Mouse (Mus musculus) lung, adult 2 months (tissue): ENCODE data around the gene Chrdl2. TPM values are rescaled to one million over a fixed set of nuclear protein-coding genes. Genes with fewer than 3 reads are reported as not detected.

ENCODE experiments used
- DNase-seq: peaks from one replicate; pipeline ENCODE4 v3.0.0; 2022
- H3K4me1 ChIP-seq: fragments of 200-500 bp; 2 replicates; pipeline ENCODE4 v1.6.1; 2011; ENCODE audit warnings: low read length; ENCODE audit not compliant: control insufficient read depth, insufficient read depth
- H3K4me3 ChIP-seq: fragments of 200-500 bp; replicated peaks from 2 replicates; pipeline ENCODE3; 2011; ENCODE audit warnings: low read depth, mild to moderate bottlenecking, control low read depth, low read length; ENCODE audit errors: extremely low read depth
- CTCF ChIP-seq: fragments of 200-500 bp; IDR thresholded peaks from 2 replicates; pipeline ENCODE4 v1.5.1; 2011; ENCODE audit warnings: mild to moderate bottlenecking, low read length, control low read depth; ENCODE audit not compliant: insufficient read depth
- POLR2A ChIP-seq: fragments of 200-500 bp; IDR thresholded peaks from 2 replicates; pipeline ENCODE4 v1.6.1; 2011; ENCODE audit warnings: low read depth, mild to moderate bottlenecking, control low read depth, low read length, borderline replicate concordance; ENCODE audit errors: extremely low read depth
- WGBS: fragments of 180-500 bp; shearing (Covaris S2); methylation state at CpG from one replicate; pipeline ENCODE4 v1.1.7; 2018; 5-methylcytosine and 5-hydroxymethylcytosine counted together
- polyA plus RNA-seq: library from polyadenylated mRNA; depleted of rRNA; stranded (reverse); fragments of >200 nt; gene quantifications from 2 replicates; pipeline ENCODE4 v1.2.3, GENCODE M21; 2012

Gene Chrdl2
- polyA plus RNA-seq, 1 experiment: 0.28 TPM

- Histone ChIP-seq H3K4me1 (no peaks in the 10 kb centered on the region), H3K4me3 (no peak overlapping the region)
- no peak for DNase-seq
- TF ChIP-seq CTCF: no peak
- no peak for TF ChIP-seq POLR2A
- WGBS: 86% methylated on average over 4 of the region's 4 CpGs
These were observed 2.8 kb downstream of the Chrdl2 start for GRCm38 (mm10) chr7:100008765-100009164.

- H3K4me3 ChIP-seq: no peak overlapping the region
- TF ChIP-seq POLR2A: no peak
- peak; percentile 93 for TF ChIP-seq CTCF
- 12% methylated on average over 11 of the region's 11 CpGs for WGBS
- H3K4me1 ChIP-seq: no peaks in the 10 kb centered on the region
- peak; percentile 58 for DNase-seq
These were observed 3.7 kb downstream of the Chrdl2 start for GRCm38 (mm10) chr7:100009640-100010039.

GRCm38 (mm10) chr7:100010711-100011110 is 4.7 kb downstream of the Chrdl2 start:
- H3K4me3 ChIP-seq: no peak overlapping the region
- no peak for DNase-seq
- 46% methylated on average over 5 of the region's 5 CpGs for WGBS
- H3K4me1 ChIP-seq: no peaks in the 10 kb centered on the region
- TF ChIP-seq CTCF (no peak), POLR2A (no peak)

GRCm38 (mm10) chr7:100012085-100012484 is 6.1 kb downstream of the Chrdl2 start:
- H3K4me3 ChIP-seq: no peak overlapping the region
- H3K4me1 ChIP-seq: no peaks in the 10 kb centered on the region
- TF ChIP-seq CTCF (no peak), POLR2A (no peak)
- no peak for DNase-seq
- WGBS: 57% methylated on average over 8 of the region's 8 CpGs

GRCm38 (mm10) chr7:100012515-100012914 is 6.5 kb downstream of the Chrdl2 start:
- DNase-seq: no peak
- 37% methylated on average over 6 of the region's 6 CpGs for WGBS
- no peak for TF ChIP-seq CTCF
- no peak for TF ChIP-seq POLR2A
- no peak overlapping the region for H3K4me3 ChIP-seq
- no peaks in the 10 kb centered on the region for H3K4me1 ChIP-seq

GRCm38 (mm10) chr7:100014123-100014600 is 8.2 kb downstream of the Chrdl2 start:
- TF ChIP-seq POLR2A: no peak
- TF ChIP-seq CTCF: no peak
- Histone ChIP-seq H3K4me1 (no peaks in the 10 kb centered on the region), H3K4me3 (no peak overlapping the region)
- 50% methylated on average over 8 of the region's 8 CpGs for WGBS
- DNase-seq: peak; percentile 25

- no peaks in the 10 kb centered on the region for H3K4me1 ChIP-seq
- no peak for TF ChIP-seq POLR2A
- TF ChIP-seq CTCF: no peak
- DNase-seq: no peak
- 88% methylated on average over 8 of the region's 8 CpGs for WGBS
- H3K4me3 ChIP-seq: no peak overlapping the region
These were observed 11.1 kb downstream of the Chrdl2 start for GRCm38 (mm10) chr7:100017056-100017455.

GRCm38 (mm10) chr7:100027353-100027752 is 21.4 kb downstream of the Chrdl2 start:
- TF ChIP-seq POLR2A (no peak), CTCF (no peak)
- no peak for DNase-seq
- no peaks in the 10 kb centered on the region for H3K4me1 ChIP-seq
- H3K4me3 ChIP-seq: no peak overlapping the region
- WGBS: 49% methylated on average over 5 of the region's 5 CpGs

GRCm38 (mm10) chr7:100029307-100029706 is 23.3 kb downstream of the Chrdl2 start:
- 37% methylated on average over 3 of the region's 3 CpGs for WGBS
- Histone ChIP-seq H3K4me3 (no peak overlapping the region), H3K4me1 (no peaks in the 10 kb centered on the region)
- TF ChIP-seq CTCF: peak; percentile 51
- no peak for TF ChIP-seq POLR2A
- no peak for DNase-seq

GRCm38 (mm10) chr7:100030996-100031749 is 25.2 kb downstream of the Chrdl2 start:
- Histone ChIP-seq H3K4me1 (no peaks in the 10 kb centered on the region), H3K4me3 (no peak overlapping the region)
- DNase-seq: no peak
- TF ChIP-seq CTCF: no peak
- no peak for TF ChIP-seq POLR2A
- 74% methylated on average over 8 of the region's 8 CpGs for WGBS
